Mouse (Mus musculus) thymus, adult 2 months (tissue): ENCODE results near the gene Peli2.

Source experiments
- CTCF ChIP-seq: fragments of 200-500 bp; IDR thresholded peaks from 2 replicates; pipeline ENCODE4 v1.5.1; 2012; ENCODE audit warnings: mild to moderate bottlenecking, control low read depth, low read length, moderate library complexity, borderline replicate concordance; ENCODE audit not compliant: control insufficient read depth, poor library complexity, insufficient read depth; ENCODE audit errors: extremely low read depth
- POLR2A ChIP-seq: fragments of 200-500 bp; IDR thresholded peaks from 2 replicates; pipeline ENCODE4 v1.6.1; 2012; ENCODE audit warnings: mild to moderate bottlenecking, low read length, control low read depth, moderate library complexity; ENCODE audit not compliant: control insufficient read depth, poor library complexity, insufficient read depth; ENCODE audit errors: extremely low read depth

DNA sequence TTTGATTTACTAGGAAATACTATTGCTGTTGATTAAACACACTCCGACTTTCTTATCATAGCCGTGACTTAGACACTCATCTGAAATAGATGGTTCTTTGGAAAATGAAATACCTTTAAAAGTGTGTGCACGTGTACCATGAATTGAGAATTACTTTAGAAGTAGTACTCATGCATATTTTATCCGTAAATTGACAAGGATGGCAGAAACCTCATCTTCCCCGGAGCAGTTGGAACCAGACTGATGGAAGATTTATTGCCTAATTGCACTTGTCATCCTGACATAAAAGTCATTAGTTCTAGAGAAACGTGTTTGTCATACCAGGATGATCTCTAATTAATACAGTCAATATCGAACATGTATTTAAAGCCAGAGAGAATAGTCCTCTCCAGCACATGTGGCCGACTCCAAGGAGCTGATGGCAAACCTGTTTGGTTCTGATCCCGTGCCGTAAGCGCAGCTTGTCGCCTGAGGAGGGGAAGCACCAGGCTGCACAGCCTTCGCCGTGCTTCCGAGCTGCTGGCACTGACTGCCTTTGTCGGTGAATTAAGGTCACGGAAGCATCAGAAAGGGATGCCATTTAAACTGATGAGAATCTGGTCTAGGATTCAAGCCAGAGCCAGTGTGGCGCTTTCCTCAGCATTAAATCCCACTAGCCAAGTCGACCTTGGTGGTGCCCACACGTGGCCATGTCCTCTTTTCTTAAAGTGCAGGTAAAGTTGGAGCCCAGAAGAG, 114.3 kb downstream of the Peli2 start:
- TF ChIP-seq CTCF, result no peak
- no peak for TF ChIP-seq POLR2A
